Mouse (Mus musculus) macrophage (primary cell): Measurements from ENCODE around the gene Syt14. TPM values are rescaled to one million over a fixed set of nuclear protein-coding genes. Genes with fewer than 3 reads are reported as not detected.

Source experiments
- H3K27ac ChIP-seq: fragments of 350-480 bp; formaldehyde crosslinking; 2 replicates; pipeline ENCODE4 v1.9.0; 2021
- H3K36me3 ChIP-seq: fragments of 350-480 bp; formaldehyde crosslinking; 2 replicates; pipeline ENCODE4 v1.9.0; 2021; ENCODE audit errors: inconsistent target
- H3K4me3 ChIP-seq: fragments of 350-480 bp; formaldehyde crosslinking; 2 replicates; pipeline ENCODE4 v1.9.0; 2021; ENCODE audit errors: inconsistent target
- H3K79me2 ChIP-seq: fragments of 350-480 bp; formaldehyde crosslinking; 2 replicates; pipeline ENCODE4 v1.9.0; 2021; ENCODE audit errors: inconsistent target
- WGBS: methylation state at CpG from one replicate; pipeline ENCODE4 v1.1.7; 2026; ENCODE audit warnings: inconsistent platforms; ENCODE audit not compliant: missing documents; 5-methylcytosine and 5-hydroxymethylcytosine counted together
- polyA plus RNA-seq: library from polyadenylated mRNA; stranded (reverse); fragments of 250-400 nt; gene quantifications from 3 replicates; pipeline ENCODE4 v1.2.4, GENCODE M21; 2018; ENCODE audit warnings: inconsistent platforms
- total RNA-seq, 78 experiments: library from RNA; depleted of rRNA; stranded (reverse); fragments of 250-400 nt; gene quantifications; 1 replicate in 9 of 78; 2 replicates in 24 of 78; 3 replicates in 43 of 78; 4 replicates in 2 of 78; pipeline ENCODE4 v1.2.4; 2018; ENCODE audit warnings: inconsistent platforms in 56 of 78

Gene Syt14
- under 1 TPM in 2 of 26 experiments, not detected in 24; 0.13 to 0.16 TPM for total RNA-seq (2018; cell fraction: chromatin; rRNA removed)
- under 1 TPM in 1 of 26 experiments, not detected in 25; 0.03 TPM for total RNA-seq (2018; cell fraction: cytosol; rRNA removed)
- total RNA-seq (2018; cell fraction: nucleus; rRNA removed): not detected
- not detected in 3 replicates for polyA plus RNA-seq

DNA sequence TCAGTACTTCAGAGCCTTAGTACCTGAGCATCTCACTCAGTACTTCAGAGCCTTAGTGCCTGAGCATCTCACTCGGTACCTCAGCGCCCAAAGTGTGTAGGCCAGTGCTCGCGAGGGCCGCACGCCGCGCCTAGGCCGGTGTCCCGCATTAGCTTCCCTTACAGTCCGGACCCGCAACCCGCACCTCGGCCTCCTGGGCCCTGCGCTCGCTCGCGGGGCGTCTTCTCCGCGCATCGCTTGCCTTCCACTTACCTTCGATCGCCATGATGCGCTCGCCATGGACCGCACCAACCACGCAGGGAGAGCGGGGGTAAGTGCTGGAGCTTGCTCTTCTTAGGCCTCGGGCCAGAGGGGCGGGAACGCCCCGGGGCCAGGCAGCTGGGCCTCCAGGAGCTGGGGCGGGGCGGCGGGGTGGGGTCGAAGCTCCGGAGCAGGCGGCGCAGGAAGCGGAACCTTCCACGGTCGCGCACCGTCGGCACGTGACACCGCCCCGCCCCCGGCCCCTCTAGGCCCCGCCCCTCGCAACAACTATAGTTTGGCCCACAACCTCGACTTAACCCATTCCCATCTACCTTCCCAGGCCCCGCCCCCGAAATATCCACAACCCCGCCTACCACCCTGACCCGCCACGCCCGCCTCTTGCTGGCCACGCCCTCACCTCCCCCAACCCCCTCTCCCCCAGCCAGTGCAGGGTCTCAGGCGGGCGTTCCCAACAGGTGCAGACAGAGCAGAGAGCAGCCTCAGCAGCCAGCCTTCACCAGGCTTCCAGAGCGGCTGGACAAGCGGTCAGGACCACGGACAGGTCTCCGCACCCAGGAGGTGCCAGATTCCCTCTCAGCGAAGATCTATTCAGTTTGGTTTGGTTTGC lies at the start of gene Syt14:
Syt14 (minus strand) TSS at position 405 of the 868 bp plus-strand sequence.
- no peak within 1 kb of the TSS for H3K4me3 ChIP-seq
- 3% methylated on average over 56 of the region's 67 CpGs for WGBS
- no peak within 1 kb of the TSS for H3K27ac ChIP-seq
- no peaks in the 10 kb centered on the region for H3K36me3 ChIP-seq
- H3K79me2 ChIP-seq: no peaks in the 10 kb centered on the region

DNA sequence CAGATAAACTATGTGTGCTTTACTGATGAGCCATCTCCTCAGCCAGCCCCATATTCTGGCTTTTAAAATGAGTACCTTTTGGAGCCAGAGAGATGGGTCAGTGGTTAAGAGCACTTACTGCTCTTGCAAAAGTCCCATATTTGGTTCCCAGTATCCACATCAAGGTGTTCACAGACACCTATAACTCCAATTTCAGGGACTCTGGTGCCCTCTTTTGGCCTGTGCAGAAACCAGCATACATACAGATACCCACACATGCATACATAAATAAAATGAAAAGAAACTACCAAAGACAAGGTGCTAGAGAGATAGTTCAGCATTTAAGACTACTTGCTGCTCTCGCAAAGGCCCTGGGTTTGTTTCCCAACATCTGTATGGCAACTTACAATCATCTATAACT lies 48.4 kb upstream of the Syt14 start:
- H3K4me3 ChIP-seq: no peak overlapping the region
- H3K79me2 ChIP-seq: no peaks in the 10 kb centered on the region
- H3K27ac ChIP-seq: no peak overlapping the region
- H3K36me3 ChIP-seq: no peaks in the 10 kb centered on the region
- 89% methylated on average over 1 of the region's 1 CpGs for WGBS

DNA sequence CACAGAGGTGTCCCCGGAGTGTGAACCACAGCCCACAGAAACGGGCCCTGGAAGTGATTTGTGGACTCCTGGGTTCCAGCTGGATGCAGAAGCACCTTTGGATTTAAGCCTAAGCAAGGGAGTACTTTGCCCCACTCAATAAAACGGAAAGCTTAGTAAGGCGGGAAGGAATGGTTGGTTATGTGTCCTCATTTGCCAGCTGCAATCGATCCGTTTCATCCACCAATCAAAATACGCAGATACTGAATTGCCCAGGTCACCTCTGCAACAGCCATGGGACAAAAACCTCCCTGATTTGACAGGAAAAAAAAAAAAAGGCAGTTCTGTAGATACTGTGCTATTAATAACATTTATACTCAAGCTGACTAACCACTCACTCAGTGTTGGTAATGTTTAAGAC lies 47.5 kb upstream of the Syt14 start:
- WGBS: 92% methylated on average over 6 of the region's 7 CpGs
- Histone ChIP-seq H3K27ac (no peak overlapping the region), H3K4me3 (no peak overlapping the region)

DNA sequence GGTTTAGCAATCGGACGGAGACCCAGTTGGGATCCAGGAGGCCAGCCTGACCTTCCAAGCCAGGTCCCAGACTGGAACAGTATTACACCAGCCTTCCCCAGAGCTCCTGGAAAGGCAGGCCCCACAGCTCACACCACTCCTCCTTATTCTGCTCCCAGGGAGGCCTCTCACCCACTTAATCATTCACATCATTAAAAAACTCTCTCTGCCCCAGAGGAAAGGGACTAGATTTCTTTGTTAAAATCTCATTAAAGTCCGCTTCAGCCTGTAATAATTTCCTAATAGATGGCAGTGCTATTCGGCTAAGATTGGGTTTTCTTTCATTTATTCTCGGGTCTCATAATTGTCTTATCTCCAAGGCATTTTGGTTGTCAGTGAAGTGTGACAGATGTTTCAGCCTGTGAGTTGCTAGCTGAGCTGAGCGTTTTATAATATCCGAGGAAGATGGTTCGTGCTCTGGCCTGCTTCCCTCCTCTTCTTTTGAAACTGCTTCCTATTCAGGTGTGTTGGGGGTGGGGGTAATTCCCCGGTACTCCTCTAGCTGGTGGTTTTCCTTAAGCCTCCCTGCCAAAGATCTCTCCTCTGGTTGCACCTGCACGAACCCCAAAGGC lies 46.8 kb upstream of the Syt14 start:
- Histone ChIP-seq H3K79me2 (no peaks in the 10 kb centered on the region), H3K27ac (no peak overlapping the region), H3K36me3 (no peaks in the 10 kb centered on the region), H3K4me3 (no peak overlapping the region)
- WGBS: 88% methylated on average over 10 of the region's 10 CpGs

More for the DNA sequence above, 47.5 kb upstream of the Syt14 start:
- Histone ChIP-seq H3K36me3 (no peaks in the 10 kb centered on the region), H3K79me2 (no peaks in the 10 kb centered on the region)

DNA sequence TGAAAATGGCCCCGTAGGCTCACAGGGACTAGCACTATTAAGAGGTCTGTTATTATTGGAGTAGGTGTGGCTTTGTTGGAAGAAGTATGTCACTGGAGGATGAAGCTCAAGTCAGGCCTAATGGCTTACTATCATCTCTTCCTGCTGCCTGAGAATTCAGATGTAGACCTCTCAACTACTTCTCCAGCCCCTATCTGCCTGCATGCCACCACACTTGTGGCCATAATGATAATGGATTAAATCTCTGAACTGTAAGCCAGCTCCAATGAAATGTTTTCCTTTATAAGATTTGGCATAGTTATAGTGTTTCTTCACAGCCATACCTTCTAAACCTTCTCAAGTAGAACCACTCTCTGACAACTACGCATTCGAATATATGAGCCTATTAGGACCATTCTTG lies 27.0 kb upstream of the Syt14 start:
- Histone ChIP-seq H3K36me3 (no peaks in the 10 kb centered on the region), H3K27ac (no peak overlapping the region), H3K4me3 (no peak overlapping the region), H3K79me2 (no peaks in the 10 kb centered on the region)
- 95% methylated on average over 3 of the region's 3 CpGs for WGBS

DNA sequence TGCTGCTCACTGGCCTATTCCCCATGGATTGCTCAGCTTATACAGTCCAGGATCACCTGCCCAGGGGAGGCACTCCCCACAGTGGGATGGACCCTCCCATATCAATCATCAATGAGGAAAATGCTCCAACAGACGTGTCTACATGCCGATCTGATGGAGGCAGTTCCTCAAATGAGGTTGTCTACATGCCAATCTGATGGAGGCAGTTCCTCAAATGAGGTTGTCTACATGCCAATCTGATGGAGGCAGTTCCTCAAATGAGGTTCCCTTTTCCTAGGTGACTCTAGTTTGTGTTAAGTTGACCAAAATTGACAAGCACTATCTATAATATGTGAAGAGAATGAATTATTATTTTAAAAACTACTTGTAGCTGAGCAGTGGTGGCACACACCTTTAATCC lies 24.6 kb upstream of the Syt14 start:
- Histone ChIP-seq H3K27ac (no peak overlapping the region), H3K79me2 (no peaks in the 10 kb centered on the region), H3K36me3 (no peaks in the 10 kb centered on the region), H3K4me3 (no peak overlapping the region)
- 5% methylated on average over 2 of the region's 2 CpGs for WGBS

DNA sequence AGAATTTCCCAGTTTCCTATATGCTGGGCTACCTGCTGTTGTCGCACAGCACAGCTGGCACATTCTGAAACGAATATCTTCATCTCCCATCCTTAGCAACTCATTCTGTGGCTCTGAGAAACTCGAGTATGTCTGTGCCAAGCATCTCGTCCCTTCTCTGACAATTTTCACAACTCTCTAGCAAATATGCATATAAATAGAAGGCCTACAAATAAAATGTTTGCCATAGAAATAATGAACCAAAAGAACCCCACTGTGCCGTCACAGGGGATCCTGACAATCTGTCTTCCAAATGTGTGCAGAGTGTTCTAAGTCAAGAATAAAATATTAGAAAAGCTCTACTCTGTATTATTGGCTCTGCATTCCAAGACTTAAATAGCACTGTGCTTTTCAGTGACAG lies 24.0 kb upstream of the Syt14 start:
- H3K79me2 ChIP-seq: no peaks in the 10 kb centered on the region
- no peaks in the 10 kb centered on the region for H3K36me3 ChIP-seq
- no peak overlapping the region for H3K27ac ChIP-seq
- no peak overlapping the region for H3K4me3 ChIP-seq
- 89% methylated on average over 5 of the region's 5 CpGs for WGBS

DNA sequence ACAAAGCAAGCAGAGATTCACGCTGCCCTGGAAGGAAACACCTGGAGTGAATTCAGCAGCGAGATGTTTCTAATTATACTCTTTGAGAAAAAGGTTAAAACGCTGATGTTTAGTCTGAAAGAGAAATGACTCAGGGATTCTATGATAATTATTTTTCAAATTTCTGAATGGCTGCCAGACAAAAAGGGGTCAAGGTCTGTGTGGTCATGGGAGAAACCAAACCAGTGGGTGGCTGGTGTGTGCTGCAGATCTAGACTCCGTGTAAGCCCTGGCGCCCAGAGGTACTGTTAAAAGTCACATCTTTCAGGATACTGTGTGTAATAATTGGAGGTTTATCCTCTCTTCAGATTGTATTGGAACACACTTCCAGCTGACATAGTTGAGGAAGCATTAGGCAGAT lies 18.8 kb upstream of the Syt14 start:
- H3K27ac ChIP-seq: no peak overlapping the region
- H3K4me3 ChIP-seq: no peak overlapping the region
- 51% methylated on average over 5 of the region's 5 CpGs for WGBS
- H3K79me2 ChIP-seq: no peaks in the 10 kb centered on the region
- H3K36me3 ChIP-seq: no peaks in the 10 kb centered on the region

DNA sequence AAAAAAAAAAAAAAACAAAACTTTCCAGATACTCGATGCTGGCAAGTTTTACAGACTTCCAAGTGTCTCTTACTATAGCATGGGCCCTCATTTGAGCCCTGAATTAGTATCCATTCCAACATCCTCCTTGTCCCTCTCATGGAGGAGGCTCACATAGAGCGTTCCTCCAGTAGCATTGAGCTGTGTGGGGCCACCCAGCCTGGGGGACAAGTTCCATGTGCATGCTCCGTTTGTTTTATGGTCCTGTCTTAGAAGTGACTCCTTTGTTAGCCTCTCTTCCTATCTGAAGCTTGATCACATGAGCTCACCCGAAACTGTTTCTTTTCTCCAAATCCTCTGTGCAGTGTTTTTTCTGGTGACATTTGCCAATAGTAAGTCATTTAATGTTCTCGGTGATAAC lies 17.5 kb upstream of the Syt14 start:
- 84% methylated on average over 5 of the region's 5 CpGs for WGBS
- no peaks in the 10 kb centered on the region for H3K79me2 ChIP-seq
- no peaks in the 10 kb centered on the region for H3K36me3 ChIP-seq
- no peak overlapping the region for H3K27ac ChIP-seq
- no peak overlapping the region for H3K4me3 ChIP-seq

DNA sequence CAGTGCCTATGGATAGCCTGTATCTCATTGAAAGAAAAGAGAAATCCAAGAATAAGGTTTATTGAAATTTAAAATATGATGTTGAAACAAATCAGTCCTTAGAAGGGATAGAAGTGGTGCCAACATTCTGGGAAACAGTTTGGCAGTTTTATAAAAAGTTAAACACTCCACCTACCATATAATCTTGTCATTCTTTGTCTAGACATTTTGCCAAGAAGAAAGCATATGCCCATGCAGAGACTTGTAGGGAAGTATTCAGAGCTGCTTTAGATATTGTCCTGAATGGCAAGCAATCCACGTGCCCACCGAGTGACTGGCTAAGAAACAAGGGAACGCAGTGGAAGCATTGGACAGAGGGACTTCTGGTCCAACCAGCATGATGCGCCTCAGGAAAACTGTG lies 12.0 kb upstream of the Syt14 start:
- Histone ChIP-seq H3K4me3 (no peak overlapping the region), H3K36me3 (no peaks in the 10 kb centered on the region), H3K27ac (no peak overlapping the region), H3K79me2 (no peaks in the 10 kb centered on the region)
- 92% methylated on average over 4 of the region's 4 CpGs for WGBS

DNA sequence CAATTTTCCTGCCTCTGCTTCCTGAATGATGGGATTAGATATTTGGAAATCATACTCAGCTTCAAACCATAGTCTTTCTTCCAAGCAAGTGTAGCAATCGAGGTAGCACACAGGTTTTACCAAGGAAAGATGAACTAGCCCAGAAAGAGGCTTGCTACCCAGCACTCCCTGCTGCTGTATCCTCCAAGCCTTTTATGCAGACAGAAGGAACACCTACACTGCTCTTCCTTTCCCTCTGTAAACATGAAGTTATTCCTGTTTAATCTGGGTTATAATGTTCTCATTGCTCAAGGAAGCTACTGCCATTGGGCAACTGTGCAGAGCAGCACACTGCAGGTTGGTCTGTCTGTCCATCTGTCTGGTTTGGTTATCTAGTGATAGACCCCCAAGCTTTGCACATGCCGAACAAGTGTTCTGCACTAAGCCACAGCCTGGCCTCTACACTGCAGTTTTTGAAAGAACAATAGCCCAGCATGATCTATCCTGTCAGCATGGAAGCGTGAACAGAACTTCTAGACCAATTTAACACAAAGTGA lies 7.3 kb upstream of the Syt14 start:
- Histone ChIP-seq H3K27ac (no peak overlapping the region), H3K4me3 (no peak overlapping the region), H3K36me3 (no peaks in the 10 kb centered on the region), H3K79me2 (no peaks in the 10 kb centered on the region)
- WGBS: 77% methylated on average over 3 of the region's 3 CpGs

DNA sequence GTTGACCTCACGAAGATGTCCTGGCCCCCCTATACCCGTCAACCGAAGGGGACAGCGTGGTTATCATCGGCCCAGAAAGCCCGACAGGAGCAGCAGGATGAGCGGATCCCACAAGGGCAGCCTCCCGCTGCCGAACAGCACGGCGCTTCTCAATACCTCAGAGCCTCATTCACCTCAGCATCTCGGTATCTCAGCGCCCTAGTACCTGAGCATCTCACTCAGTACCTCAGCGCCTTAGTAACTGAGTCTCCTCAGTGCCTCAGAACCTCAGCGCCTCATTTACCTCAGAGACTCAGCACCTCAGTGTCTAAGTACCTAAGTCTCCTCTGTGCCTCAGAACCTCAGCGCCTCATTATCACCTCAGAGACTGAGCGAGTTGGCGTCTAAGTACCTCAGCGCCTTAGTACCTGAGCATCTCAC lies 614 bp downstream of the Syt14 start:
- Histone ChIP-seq H3K79me2 (no peaks in the 10 kb centered on the region), H3K27ac (no peak overlapping the region), H3K36me3 (no peaks in the 10 kb centered on the region), H3K4me3 (no peak overlapping the region)
- WGBS: 7% methylated on average over 19 of the region's 19 CpGs

DNA sequence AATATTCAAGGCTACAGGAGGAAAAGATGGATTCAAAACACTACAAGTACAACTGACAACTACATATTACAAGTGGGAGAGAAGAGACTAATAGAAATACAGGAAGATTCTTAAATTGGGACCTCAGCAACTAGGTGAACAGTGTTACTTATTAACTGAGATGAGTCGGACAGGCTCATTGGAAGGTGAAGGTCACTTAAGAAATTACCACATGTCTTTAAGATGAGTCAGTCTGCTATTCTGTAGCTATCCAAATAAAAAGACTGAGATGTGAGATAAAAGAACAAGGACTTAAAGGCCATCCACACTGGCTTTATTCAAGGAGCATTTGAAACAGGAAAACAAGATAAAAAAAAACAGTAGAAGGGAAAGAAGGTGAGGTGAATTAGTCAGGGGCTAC lies 11.3 kb downstream of the Syt14 start:
- Histone ChIP-seq H3K27ac (no peak overlapping the region), H3K36me3 (no peaks in the 10 kb centered on the region), H3K79me2 (no peaks in the 10 kb centered on the region), H3K4me3 (no peak overlapping the region)
- 100% methylated on average over 1 of the region's 1 CpGs for WGBS

DNA sequence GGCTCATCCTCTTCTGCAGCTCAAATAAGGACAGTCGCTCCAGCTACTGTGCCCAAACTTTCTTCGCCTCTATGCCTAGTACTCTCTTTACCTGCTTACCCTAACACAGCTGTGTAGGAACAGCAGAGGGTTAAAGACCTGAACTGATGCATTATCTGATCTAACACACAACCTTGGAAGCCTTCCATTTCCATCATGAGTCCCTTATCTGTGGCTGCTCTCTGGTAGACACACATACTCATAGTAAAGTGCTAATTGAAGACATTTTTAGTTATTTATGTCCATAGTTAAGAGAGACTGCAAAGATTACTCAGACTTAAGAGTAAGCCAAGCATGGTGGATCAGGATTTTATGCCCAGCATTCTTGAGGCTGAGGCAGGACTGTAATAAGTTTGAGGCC lies 23.2 kb downstream of the Syt14 start:
- H3K4me3 ChIP-seq: no peak overlapping the region
- H3K27ac ChIP-seq: no peak overlapping the region
- no peaks in the 10 kb centered on the region for H3K79me2 ChIP-seq
- no peaks in the 10 kb centered on the region for H3K36me3 ChIP-seq
- 96% methylated on average over 2 of the region's 2 CpGs for WGBS
